Mouse (Mus musculus): Measurements from ENCODE around the gene Slc25a34.

The Slc25a34 gene

DNA sequence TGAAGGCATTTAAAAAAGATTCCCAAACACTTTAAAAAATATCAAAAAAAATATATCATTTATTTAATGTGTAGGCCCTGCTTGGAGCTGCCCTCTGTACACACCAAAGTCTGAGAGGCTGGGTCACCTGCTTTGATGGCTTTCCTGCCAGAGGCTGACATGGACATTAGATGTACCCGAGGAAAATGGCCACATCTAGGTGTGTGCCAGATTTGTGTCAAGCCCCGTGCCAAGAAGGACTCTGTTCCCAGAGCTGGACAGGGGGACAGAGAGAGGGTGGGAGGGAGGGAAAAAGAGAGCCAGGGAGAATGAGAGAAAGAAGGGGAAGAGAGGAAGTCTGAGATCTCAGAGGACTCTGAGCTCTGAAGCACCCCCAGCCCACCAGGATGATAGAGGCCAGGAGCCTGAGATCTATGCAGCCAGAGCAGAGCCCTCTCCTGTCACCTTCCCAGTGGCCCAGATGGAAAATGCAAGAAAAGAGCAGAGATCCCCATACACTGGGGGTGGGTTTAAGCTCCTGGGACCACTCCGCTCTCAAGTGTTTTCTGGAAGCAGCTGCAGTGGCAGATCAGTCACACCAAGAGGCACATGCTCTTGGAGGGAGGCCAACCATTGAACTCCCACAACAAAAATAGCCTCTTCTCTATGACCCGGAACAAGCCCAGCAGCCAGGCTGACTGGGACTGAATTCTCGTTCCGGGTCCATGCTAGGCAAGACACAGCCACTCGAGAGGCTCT lies 19.7 kb upstream of the Slc25a34 start:
- DNase-seq, result peak; percentile 39

- DNase-seq, result no peak
Measured at GRCm38 (mm10) chr4:141641961-141642811, 18.6 kb upstream of the Slc25a34 start.

- no peak for DNase-seq
Measured at GRCm38 (mm10) chr4:141641353-141641771, 17.7 kb upstream of the Slc25a34 start.

DNA sequence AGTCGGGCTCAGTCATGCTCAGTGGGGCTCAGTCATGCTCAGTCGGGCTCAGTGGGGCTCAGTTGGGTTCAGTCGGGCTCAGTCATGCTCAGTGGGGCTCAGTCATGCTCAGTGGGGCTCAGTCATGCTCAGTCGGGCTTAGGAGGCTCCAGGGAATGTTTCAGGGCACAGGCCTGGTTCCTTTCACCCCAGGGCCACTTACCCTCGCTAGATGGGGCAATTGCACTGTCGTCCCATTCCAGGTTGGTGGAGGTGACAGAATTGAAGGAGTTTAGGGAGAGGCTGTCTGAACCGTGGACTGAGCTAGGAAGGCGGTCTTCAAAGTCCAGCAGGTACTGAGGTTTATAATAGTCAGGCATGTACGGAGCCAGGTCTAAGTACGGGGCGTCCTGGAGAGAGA lies 15.9 kb upstream of the Slc25a34 start:
- DNase-seq, result no peak

GRCm38 (mm10) chr4:141636693-141637092 lies 13.1 kb upstream of the Slc25a34 start:
- DNase-seq, result no peak

GRCm38 (mm10) chr4:141635991-141636390 lies 12.4 kb upstream of the Slc25a34 start:
- no peak for DNase-seq

- no peak for DNase-seq
Measured at GRCm38 (mm10) chr4:141632111-141632873, 8.7 kb upstream of the Slc25a34 start.

DNA sequence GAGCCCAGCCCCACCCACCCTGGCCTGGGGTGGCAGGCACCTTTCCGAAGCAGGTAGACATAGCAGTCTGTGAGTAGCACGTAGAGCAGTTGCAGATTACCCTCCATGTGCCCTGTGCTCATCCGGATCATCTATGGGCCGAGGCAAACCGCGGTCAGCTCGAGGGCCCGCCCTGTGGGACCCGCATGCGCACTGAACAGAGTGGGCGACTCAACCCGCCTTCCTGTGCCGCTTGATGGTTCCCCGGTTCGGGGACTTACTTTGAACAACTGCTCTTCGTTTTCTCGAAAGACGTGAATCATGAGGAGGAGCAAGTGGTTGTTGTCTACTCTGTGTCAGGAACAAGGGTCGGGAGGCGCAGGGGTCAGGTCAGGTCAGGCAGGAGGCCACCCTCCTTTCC lies 7.6 kb upstream of the Slc25a34 start:
- DNase-seq, result no peak

GRCm38 (mm10) chr4:141630021-141630420 lies 6.4 kb upstream of the Slc25a34 start:
- DNase-seq, result no peak

DNA sequence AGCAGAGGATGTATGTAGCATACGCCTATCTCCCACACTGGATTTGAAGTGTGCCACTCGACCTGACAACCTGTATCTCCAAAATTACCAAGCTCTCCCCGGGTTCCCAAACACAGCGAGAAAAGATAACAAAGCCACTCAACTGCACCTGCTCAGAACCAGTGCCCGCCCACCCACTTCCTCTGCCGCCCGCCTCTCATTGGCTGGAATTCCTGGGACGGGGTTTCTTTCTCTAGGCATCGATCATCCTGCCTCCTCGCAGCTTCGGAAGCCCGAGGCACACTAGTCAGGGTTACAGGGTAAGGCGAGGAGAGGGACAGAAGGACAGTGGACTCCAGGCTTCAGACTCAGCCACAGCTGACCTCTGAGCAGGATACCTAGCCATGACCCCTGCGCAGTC lies 5.0 kb upstream of the Slc25a34 start:
- DNase-seq, result no peak

GRCm38 (mm10) chr4:141627502-141627901 lies 3.9 kb upstream of the Slc25a34 start:
- no peak for DNase-seq

GRCm38 (mm10) chr4:141625774-141626550 lies 2.3 kb upstream of the Slc25a34 start:
- no peak for DNase-seq

DNA sequence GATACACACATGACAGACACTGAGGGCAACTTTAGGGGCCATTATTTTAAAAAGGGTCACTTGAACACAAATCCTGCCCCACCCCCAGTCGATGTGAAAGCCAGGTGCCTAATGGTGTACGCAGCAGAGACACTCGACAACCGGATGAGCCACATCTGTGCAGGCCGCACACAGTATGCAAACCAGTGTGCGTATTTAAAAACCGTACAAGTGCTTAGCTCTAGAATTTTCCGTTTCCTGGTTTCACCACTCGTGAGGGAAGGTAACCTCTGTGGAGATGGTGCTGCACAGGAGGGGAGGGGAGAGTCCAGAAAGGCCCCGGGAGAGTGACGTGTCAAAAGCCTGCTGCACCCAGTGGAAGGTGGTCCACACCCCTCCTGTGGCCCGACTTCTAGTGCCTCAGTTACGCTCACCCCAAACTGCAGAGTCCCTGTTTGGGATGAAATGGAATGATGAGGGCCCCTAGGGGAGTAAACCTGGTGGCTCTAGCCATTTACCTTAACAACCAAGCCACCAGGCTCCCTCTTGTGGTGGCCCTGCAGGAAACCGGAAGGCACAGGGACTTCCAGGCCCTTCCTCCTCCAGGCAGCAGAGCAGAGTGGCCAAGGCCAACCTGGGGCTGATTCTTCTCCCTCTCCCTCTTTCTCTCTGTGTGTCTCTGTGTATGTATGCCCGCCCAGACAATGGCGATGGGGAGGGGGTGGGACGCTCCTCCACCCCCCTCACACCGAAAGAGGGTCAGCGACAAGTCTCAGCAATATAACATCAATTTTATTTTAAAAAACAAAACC lies 1.6 kb upstream of the Slc25a34 start:
- DNase-seq, result no peak

DNA sequence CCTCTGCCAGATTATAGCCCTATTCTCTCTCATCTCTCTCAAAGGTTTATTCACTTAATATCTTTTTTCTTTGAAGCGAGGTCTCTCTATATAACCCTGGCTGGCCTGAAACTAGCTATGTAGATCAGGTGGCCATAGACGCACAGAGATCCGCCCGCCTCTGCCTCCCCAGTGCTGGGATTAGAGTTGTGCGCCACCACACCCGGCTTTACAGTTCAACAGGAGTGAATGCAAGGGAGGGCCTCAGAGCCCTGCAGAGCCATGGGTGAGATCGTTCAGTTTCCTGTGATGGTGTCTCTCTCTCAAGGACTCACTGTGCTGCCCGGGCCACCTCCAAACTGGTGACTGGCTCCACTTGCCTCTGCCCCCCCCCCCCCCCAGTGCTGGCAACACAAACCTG lies 513 bp upstream of the Slc25a34 start:
- DNase-seq, result no peak

DNA sequence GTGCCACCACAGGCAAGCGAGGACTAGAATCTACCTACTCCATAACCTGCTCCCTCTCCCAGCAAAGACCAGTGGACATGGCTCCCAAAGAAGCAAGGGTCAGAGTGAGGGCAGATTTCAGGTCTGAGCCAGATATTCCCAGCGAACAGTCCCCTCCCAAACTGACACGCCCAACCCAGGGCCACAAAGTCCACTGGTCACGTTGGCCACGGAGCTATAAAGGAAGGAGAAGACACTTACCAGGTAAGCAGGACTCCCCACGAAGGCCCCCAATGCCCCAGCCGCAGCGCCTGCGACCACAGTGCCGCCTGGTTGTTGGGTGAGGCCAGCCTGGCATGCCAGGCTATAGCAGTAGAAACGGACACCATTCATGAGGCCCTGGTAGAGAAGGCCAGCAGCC lies 584 bp downstream of the Slc25a34 start:
- no peak for DNase-seq

- no peak for DNase-seq
Measured at GRCm38 (mm10) chr4:141622580-141622979, 1.0 kb downstream of the Slc25a34 start.

DNA sequence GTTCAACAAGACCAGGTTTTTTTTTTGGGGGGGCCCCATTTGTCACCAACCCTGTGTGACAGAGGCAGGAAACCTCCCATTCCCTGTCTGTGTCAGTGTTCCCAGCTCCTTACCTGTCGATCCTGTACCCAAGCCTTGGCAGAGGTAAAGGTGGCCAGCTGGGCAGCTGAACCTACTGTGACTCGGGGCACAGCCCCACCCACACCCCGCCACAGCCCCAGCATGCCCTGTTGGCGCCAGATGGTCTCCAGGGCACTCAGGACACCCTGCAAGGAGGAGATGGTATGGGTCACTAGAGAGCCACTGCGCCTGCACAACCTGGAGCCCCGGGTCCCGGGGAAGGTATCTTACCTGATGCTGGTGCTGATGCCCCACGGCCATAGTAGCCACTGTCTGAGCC lies 1.5 kb downstream of the Slc25a34 start:
- no peak for DNase-seq

GRCm38 (mm10) chr4:141621297-141621696 lies 2.3 kb downstream of the Slc25a34 start:
- no peak for DNase-seq

- no peak for DNase-seq
Measured at GRCm38 (mm10) chr4:141619299-141619883, 4.2 kb downstream of the Slc25a34 start.

DNA sequence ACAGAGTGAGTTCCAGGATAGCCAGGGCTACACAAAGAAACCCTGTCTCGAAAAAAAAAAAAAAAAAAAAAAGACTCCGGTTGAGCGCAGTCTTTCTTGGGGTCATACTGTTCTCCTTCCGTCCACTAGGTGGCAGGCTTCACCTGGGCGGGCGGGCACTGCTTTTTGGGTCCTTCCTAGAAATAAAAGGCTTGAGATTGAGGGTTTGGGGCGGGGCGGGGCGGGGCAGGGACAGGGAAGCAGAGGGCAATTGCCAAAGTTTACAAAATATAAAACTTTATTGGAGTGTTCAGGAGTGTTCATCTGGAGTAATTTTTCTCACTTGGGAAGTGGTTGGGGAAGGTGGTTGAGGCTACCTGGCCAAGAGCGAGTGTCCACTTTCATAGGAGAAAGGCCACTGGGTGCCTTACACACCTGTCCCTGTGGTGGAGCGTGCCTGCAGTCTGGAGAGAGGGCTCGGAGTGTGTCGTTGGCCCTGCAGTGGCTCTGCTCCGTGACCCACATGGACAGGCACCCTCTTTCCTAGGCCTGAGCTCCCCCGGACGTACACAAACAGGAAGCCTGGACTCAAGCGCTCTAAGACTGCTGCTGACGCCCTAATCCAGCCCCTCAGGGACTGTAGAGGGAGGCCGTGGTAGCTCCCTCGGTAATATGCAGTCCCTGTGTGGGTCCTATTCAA lies 4.9 kb downstream of the Slc25a34 start, which contains the start of gene Tmem82:
Gene Tmem82, minus strand, starts transcription at position 69 of the 679 bp plus-strand sequence.
- DNase-seq, result peak; percentile 46

Data from right cerebral cortex, postnatal 4 days (tissue).